Mouse (Mus musculus) neural tube, embryonic 15.5 days (tissue): ENCODE data around the gene Ston1. TPM values are rescaled to one million over a fixed set of nuclear protein-coding genes. Genes with fewer than 3 reads are reported as not detected.
A peak's percentile ranks its signal among the peaks of the same experiment; 100 is the strongest.

Source experiments
- ATAC-seq: fragments of 200-750 bp; cut with Nextera tagmentation; 2 replicates; pipeline ENCODE4 v1.8.0; 2017; ENCODE audit warnings: mild to moderate bottlenecking, moderate TSS enrichment, moderate library complexity; ENCODE audit not compliant: low FRiP score
- H3K27ac ChIP-seq: fragments of 300-500 bp; sonication (generic); replicated peaks from 2 replicates; pipeline ENCODE4 v1.5.1; 2015; ENCODE audit warnings: mild to moderate bottlenecking, inconsistent platforms
- H3K27me3 ChIP-seq: fragments of 300-500 bp; sonication (generic); replicated peaks from 2 replicates; pipeline ENCODE4 v1.6.1; 2015; ENCODE audit warnings: inconsistent platforms
- H3K36me3 ChIP-seq: fragments of 300-500 bp; sonication (generic); 2 replicates; pipeline ENCODE4 v1.6.1; 2015; ENCODE audit warnings: inconsistent platforms
- H3K4me1 ChIP-seq: fragments of 300-500 bp; sonication (generic); 2 replicates; pipeline ENCODE4 v1.6.1; 2015; ENCODE audit warnings: inconsistent platforms
- H3K4me2 ChIP-seq: fragments of 300-500 bp; sonication (generic); 2 replicates; pipeline ENCODE4 v1.6.1; 2015; ENCODE audit warnings: inconsistent platforms, mild to moderate bottlenecking, moderate library complexity
- H3K4me3 ChIP-seq: fragments of 300-500 bp; sonication (generic); replicated peaks from 2 replicates; pipeline ENCODE4 v1.5.1; 2015; ENCODE audit warnings: mild to moderate bottlenecking, inconsistent platforms
- H3K9ac ChIP-seq: fragments of 300-500 bp; sonication (generic); replicated peaks from 2 replicates; pipeline ENCODE4 v1.6.1; 2015; ENCODE audit warnings: mild to moderate bottlenecking, inconsistent platforms
- H3K9me3 ChIP-seq: fragments of 300-500 bp; sonication (generic); replicated peaks from 2 replicates; pipeline ENCODE4 v1.6.1; 2016; ENCODE audit warnings: inconsistent platforms
- WGBS: fragments of 180-500 bp; shearing (Covaris S2); methylation state at CpG from one replicate; pipeline ENCODE4 v1.1.7; 2015; ENCODE audit warnings: mixed read lengths; 5-methylcytosine and 5-hydroxymethylcytosine counted together
- polyA plus RNA-seq: library from polyadenylated mRNA; unstranded; fragments of >200 nt; fragmentation: Nextera tagmentation; extraction: Ambion mirVana; gene quantifications from 2 replicates; pipeline ENCODE4 v1.2.1, GENCODE M21; 2015

Ston1 gene
- polyA plus RNA-seq, 1 experiment from 2014 or later: 1.0 TPM

DNA sequence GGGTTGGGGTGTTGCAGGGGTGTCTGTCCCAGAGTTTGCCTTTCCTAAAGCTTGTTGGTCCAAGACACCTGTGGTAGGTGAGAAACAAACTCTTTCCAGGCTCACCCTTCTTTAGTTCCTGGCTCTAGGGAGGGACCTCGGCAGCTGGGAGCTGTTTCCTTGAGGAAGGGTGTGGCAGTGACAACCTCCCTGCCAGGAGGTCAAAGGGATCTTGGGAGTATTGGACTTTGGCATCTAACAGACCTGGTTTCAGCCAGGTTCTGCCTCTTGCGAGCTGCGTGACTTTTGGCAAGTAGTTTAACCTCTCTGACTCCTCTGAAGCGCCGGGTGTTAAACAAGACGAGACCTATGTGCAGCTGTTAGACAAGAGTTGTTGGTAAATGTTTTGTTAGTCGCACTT lies 29.7 kb downstream of the Ston1 start:
- Histone ChIP-seq H3K4me2 (no peak overlapping the region), H3K27ac (no peak overlapping the region; the same call in 1 of the 2 replicates), H3K9me3 (no peaks in the 10 kb centered on the region), H3K4me3 (no peak overlapping the region), H3K9ac (no peak overlapping the region), H3K36me3 (no peaks in the 10 kb centered on the region), H3K27me3 (no peaks in the 10 kb centered on the region), H3K4me1 (peaks cover 41% of the 10 kb centered on the region)
- WGBS: 84% methylated on average over 7 of the region's 7 CpGs
- no peak for ATAC-seq

DNA sequence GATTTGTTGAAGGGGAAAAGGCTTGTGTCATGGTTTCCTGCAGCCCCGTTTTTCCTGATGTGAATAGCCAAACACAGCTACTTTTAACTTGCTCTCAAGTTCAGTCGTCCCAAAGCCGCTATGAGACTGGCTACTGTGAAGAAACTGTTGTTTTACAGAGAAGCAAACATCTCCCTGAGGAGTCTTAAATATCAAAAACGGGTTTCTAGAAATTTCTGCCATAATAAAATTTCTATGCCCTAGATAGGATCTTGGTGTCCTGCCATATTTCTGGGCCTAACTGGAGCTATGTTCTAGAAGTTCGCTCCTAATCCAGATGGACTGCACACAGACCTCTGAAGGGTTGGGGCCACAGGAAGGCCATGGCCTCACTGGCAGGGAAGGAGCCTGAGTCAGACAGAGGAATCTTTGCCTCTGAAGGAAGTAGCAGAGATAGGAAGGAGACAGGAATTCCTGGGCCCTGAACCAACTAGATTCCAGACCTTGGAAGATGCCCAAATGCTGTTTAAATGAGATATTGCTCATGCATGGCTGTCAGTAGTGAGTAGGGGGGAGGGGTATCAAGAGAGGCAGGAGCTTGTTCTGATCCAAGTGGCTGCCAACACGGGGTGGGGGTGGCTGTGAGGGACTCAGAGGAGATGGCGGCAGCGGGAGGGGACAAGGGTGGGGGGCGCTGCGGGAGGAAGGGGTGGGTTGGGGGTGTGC lies 31.3 kb downstream of the Ston1 start:
- peaks cover 41% of the 10 kb centered on the region for H3K4me1 ChIP-seq
- peak overlapping the region; percentile 11; the same call in 1 of the 2 replicates for H3K4me2 ChIP-seq
- H3K9ac ChIP-seq: no peak overlapping the region
- no peaks in the 10 kb centered on the region for H3K9me3 ChIP-seq
- H3K27me3 ChIP-seq: no peaks in the 10 kb centered on the region
- ATAC-seq: peak; percentile 72
- H3K27ac ChIP-seq: peak overlapping the region; percentile 83
- WGBS: 50% methylated on average over 10 of the region's 10 CpGs
- no peak overlapping the region for H3K4me3 ChIP-seq
- H3K36me3 ChIP-seq: no peaks in the 10 kb centered on the region

DNA sequence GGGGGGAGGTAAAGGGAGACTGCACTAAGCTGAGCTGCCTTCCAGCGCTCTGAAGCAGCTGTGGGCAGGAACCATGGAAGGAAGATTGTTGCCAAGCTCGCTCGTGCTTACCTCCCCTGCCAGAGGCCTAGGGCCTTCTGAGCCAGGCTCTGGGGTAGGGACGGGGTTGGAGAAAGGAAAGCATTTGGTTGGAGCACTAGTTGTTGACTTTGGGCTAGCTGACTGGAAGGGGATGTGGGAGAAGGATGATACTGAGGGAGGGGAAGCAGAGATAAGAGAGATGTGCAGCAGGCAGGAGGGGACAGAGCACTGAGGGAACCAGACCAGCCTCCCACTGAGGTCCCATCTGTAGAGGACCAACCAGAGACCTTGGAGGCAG lies 31.9 kb downstream of the Ston1 start:
- Histone ChIP-seq H3K36me3 (no peaks in the 10 kb centered on the region), H3K27me3 (no peaks in the 10 kb centered on the region), H3K4me3 (no peak overlapping the region), H3K9me3 (no peaks in the 10 kb centered on the region), H3K9ac (no peak overlapping the region), H3K27ac (peak overlapping the region; percentile 83), H3K4me2 (0 out of 2 replicates have a peak overlapping the region, but pooled peaks have one; percentile 11), H3K4me1 (peaks cover 41% of the 10 kb centered on the region)
- ATAC-seq: peak; percentile 75
- 40% methylated on average over 4 of the region's 4 CpGs for WGBS

DNA sequence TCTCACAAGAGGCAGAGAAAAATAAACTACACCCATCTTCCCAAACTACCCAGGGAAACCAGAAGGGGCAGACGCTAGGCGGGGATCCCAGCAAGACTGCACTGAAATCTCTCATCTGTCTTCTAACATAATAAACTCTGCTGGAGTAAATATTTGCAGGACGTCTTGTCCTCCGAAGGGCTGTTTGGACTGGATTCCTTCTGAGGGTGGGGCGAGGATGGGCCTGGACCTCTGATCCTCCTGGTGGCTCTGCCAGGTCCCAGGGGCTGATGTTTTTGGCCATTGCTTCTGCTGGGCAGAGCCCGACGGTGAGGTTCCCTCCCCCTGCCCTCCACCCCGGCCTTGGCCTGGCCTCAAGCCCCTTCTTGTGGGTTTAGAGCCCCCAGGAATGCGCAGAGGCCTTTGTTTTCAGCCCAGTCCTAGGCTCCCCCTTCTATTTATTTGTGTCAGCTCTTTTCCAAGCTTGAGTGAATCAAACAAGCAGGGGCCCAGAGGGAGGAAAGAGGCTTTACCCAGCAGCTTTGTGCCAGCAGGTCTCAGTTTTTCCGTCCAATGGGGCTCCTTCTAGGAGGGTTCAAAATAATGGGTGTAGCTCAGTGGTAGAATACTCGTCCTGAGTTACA lies 32.6 kb downstream of the Ston1 start:
- H3K27ac ChIP-seq: peak overlapping the region; percentile 83
- WGBS: 18% methylated on average over 11 of the region's 11 CpGs
- no peak overlapping the region; the same call in 1 of the 2 replicates for H3K4me2 ChIP-seq
- no peaks in the 10 kb centered on the region for H3K36me3 ChIP-seq
- peak; percentile 49; the same call in 1 of the 2 replicates for ATAC-seq
- H3K9me3 ChIP-seq: no peaks in the 10 kb centered on the region
- peaks cover 41% of the 10 kb centered on the region for H3K4me1 ChIP-seq
- no peak overlapping the region for H3K4me3 ChIP-seq
- H3K9ac ChIP-seq: no peak overlapping the region
- H3K27me3 ChIP-seq: no peaks in the 10 kb centered on the region

DNA sequence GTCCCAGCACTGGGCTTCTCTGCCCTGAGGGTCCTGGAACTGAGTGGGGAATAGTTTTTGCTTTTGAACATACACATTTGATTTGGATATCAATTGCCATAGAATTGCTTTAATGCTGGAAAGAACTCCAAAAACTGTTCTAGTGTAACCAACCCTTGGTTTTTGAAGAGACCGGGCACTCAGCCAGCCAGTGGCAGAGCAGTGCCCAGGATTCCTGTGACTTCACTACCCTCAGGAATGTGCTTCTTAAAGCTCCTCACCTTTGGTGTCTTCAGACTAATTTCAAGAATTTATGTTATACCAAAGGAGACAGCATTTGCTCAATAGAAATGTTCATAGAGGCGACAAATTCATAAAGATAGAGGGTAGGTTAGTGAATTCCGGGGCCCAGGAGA lies 33.1 kb downstream of the Ston1 start:
- H3K36me3 ChIP-seq: no peaks in the 10 kb centered on the region
- no peak overlapping the region for H3K9ac ChIP-seq
- peaks cover 41% of the 10 kb centered on the region for H3K4me1 ChIP-seq
- H3K27ac ChIP-seq: peak overlapping the region; percentile 83
- ATAC-seq: no peak
- H3K4me3 ChIP-seq: no peak overlapping the region
- 67% methylated on average over 3 of the region's 3 CpGs for WGBS
- H3K9me3 ChIP-seq: no peaks in the 10 kb centered on the region
- no peak overlapping the region for H3K4me2 ChIP-seq
- no peaks in the 10 kb centered on the region for H3K27me3 ChIP-seq

DNA sequence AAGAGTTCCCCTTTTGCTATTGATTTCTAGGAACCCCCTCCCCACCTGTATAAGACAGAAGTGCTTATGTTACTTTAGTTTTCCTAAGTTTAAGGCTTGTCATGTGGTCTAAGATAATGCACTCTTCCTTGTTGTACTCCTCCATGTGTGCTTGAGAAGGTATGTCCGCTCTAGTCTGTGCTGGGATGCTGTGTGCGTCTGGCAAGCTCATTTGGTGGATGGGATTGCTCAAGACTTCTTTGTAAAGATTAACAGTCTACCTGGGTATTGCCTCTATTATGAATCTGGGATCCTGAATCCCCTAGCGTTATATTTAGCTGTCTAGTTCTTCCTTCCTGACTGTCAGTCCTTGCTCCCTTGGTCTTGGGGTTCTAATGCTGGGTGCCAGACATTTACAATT lies 35.1 kb downstream of the Ston1 start:
- no peaks in the 10 kb centered on the region for H3K36me3 ChIP-seq
- no peaks in the 10 kb centered on the region for H3K27me3 ChIP-seq
- no peak overlapping the region for H3K9ac ChIP-seq
- no peak overlapping the region for H3K27ac ChIP-seq
- no peaks in the 10 kb centered on the region for H3K9me3 ChIP-seq
- no peak overlapping the region for H3K4me3 ChIP-seq
- ATAC-seq: no peak
- peaks cover 29% of the 10 kb centered on the region for H3K4me1 ChIP-seq
- 93% methylated on average over 3 of the region's 3 CpGs for WGBS
- no peak overlapping the region for H3K4me2 ChIP-seq

DNA sequence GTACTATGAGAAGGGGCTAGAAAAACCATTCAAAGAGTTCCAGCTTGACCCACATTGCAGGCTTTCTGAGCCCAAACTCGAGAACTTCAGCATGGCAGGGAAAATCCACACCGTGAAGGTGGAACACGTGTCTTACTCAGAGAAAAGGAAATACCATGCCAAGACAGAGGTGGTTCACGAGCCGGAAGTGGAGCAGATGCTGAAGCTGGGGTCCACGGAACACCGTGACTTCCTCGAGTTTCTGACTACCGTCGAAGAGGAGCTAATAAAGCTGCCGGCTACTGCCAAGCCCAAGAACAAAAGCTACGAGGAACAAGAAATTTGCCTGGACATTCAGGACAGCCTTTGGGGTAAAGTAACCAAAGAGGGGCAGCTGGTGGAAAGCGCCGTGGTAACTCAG lies 38.6 kb downstream of the Ston1 start:
- WGBS: 82% methylated on average over 14 of the region's 14 CpGs
- H3K4me2 ChIP-seq: no peak overlapping the region
- H3K9ac ChIP-seq: no peak overlapping the region
- no peak overlapping the region for H3K27ac ChIP-seq
- ATAC-seq: no peak
- no peaks in the 10 kb centered on the region for H3K27me3 ChIP-seq
- H3K9me3 ChIP-seq: no peaks in the 10 kb centered on the region
- H3K4me1 ChIP-seq: peaks cover 4% of the 10 kb centered on the region; the same call in 1 of the 2 replicates
- H3K36me3 ChIP-seq: no peaks in the 10 kb centered on the region
- H3K4me3 ChIP-seq: no peak overlapping the region

DNA sequence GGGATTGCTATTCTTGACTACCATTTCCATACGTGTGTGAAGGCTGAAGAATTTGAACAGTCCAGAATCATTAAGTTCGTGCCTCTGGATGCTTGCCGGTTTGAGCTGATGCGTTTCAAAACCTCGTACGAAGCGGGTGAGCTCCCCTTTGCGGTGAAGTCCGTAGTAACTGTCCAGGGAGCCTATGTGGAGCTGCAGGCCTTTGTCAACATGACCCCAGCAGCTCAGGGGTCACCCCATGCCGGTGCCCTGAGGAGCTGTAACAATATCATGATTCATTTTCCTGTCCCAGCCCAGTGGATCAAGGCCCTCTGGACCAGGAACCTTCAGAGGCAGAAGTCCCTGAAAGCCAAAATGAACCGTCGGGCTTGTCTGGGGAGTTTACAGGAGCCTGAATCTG lies 39.1 kb downstream of the Ston1 start:
- Histone ChIP-seq H3K4me3 (no peak overlapping the region), H3K36me3 (no peaks in the 10 kb centered on the region), H3K27me3 (no peaks in the 10 kb centered on the region), H3K4me1 (peaks cover 4% of the 10 kb centered on the region; the same call in 1 of the 2 replicates), H3K27ac (no peak overlapping the region), H3K9ac (no peak overlapping the region), H3K9me3 (no peaks in the 10 kb centered on the region), H3K4me2 (no peak overlapping the region)
- ATAC-seq: no peak
- 44% methylated on average over 12 of the region's 12 CpGs for WGBS

DNA sequence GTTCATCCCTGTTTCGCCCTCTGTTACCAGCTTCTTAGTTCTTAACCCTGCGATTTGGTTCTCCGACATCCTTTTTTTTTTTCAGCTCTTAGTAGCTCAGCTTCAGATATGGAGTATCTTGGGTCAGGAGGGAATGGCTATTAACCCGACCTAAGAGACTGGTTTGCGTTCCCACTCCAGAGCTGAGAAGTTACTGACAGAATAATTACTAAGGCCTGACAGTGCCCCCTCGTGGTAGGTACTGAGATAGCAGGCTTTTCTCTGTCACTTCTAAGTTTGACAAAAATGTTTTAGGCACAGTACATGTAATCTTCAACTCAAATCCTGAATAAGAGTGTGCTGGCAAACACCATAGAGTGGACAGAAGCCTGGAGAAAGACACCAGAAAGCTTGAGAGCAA lies 43.5 kb downstream of the Ston1 start:
- no peak overlapping the region for H3K4me3 ChIP-seq
- H3K36me3 ChIP-seq: no peaks in the 10 kb centered on the region
- no peak overlapping the region for H3K9ac ChIP-seq
- no peak for ATAC-seq
- peaks cover 4% of the 10 kb centered on the region; the same call in 1 of the 2 replicates for H3K4me1 ChIP-seq
- no peaks in the 10 kb centered on the region for H3K27me3 ChIP-seq
- no peaks in the 10 kb centered on the region for H3K9me3 ChIP-seq
- 26% methylated on average over 6 of the region's 6 CpGs for WGBS
- no peak overlapping the region for H3K27ac ChIP-seq
- H3K4me2 ChIP-seq: no peak overlapping the region

DNA sequence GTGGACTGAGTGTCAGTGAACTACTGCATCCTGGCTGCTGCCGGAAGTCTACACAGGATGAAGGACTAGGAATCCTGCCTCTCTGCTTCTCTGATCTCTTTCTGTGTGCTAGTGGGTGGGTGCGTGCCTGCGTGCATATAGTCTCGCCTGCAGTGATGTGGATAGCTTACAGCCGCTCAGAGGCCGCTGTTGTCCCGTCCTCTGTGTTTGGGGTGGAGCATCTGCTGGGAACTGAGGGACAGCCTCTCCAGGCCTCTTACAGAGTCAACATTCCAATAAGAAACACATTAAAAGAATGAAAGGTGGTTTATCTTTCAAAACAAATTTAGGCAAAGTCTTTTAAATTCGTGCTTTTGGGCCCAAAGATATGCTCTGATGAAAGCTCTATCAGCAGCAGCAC lies 44.4 kb downstream of the Ston1 start:
- 92% methylated on average over 8 of the region's 8 CpGs for WGBS
- Histone ChIP-seq H3K9ac (no peak overlapping the region), H3K36me3 (no peaks in the 10 kb centered on the region), H3K4me2 (no peak overlapping the region), H3K9me3 (no peaks in the 10 kb centered on the region), H3K27ac (no peak overlapping the region), H3K27me3 (no peaks in the 10 kb centered on the region), H3K4me3 (no peak overlapping the region), H3K4me1 (peaks cover 4% of the 10 kb centered on the region; the same call in 1 of the 2 replicates)
- ATAC-seq: no peak

DNA sequence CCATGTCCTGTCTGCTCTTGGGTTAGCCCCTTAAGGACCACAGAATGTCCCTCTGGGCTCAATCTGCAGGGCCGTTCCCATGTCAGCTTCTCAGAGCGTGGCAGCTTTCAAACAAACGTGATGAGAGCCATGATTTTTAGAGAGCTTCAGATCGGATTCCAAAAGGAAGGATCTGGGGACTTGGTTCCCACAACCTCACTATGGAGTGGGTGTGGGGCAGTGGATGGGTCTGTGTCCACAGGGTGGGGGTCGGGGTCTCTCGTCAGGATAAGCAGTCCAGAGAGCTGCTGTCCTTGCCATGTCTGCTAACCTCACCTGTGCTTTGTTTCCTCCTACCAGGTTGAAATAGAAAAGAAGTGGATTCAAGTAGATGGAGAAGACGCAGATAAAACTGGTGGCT lies 47.4 kb downstream of the Ston1 start:
- H3K9ac ChIP-seq: no peak overlapping the region
- 92% methylated on average over 7 of the region's 7 CpGs for WGBS
- H3K4me3 ChIP-seq: no peak overlapping the region

DNA sequence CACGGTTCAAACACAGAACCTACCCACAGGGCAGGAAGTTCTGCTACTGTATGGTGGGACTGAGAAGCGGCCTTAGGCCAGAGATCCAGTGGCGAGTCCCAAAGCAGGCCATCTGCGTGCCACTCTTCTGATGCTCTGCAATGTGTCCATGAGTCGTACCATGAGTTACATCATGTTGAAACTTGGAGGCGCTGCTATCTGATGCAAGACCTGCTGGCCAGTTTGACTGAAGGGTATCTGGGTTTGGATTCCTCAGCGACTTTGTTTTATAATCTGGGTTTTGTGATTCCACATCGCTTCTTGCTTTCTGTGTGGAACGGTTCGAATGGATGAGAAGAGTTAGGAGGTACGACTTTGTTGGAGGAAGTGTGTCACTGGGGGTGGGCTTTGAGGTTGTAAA lies 47.8 kb downstream of the Ston1 start:
- Histone ChIP-seq H3K36me3 (no peaks in the 10 kb centered on the region), H3K27me3 (no peaks in the 10 kb centered on the region), H3K9ac (no peak overlapping the region), H3K4me2 (no peak overlapping the region), H3K27ac (no peak overlapping the region), H3K4me1 (peaks cover 4% of the 10 kb centered on the region; the same call in 1 of the 2 replicates), H3K9me3 (no peaks in the 10 kb centered on the region), H3K4me3 (no peak overlapping the region)
- WGBS: 91% methylated on average over 11 of the region's 11 CpGs
- no peak for ATAC-seq

More for the DNA sequence above, 47.4 kb downstream of the Ston1 start:
- H3K4me1 ChIP-seq: peaks cover 4% of the 10 kb centered on the region; the same call in 1 of the 2 replicates
- no peaks in the 10 kb centered on the region for H3K27me3 ChIP-seq
- ATAC-seq: no peak
- H3K36me3 ChIP-seq: no peaks in the 10 kb centered on the region
- no peak overlapping the region for H3K27ac ChIP-seq
- no peak overlapping the region for H3K4me2 ChIP-seq
- H3K9me3 ChIP-seq: no peaks in the 10 kb centered on the region
